Mouse (Mus musculus): Measurements from ENCODE around the gene 4921504E06Rik.

The 4921504E06Rik gene

DNA sequence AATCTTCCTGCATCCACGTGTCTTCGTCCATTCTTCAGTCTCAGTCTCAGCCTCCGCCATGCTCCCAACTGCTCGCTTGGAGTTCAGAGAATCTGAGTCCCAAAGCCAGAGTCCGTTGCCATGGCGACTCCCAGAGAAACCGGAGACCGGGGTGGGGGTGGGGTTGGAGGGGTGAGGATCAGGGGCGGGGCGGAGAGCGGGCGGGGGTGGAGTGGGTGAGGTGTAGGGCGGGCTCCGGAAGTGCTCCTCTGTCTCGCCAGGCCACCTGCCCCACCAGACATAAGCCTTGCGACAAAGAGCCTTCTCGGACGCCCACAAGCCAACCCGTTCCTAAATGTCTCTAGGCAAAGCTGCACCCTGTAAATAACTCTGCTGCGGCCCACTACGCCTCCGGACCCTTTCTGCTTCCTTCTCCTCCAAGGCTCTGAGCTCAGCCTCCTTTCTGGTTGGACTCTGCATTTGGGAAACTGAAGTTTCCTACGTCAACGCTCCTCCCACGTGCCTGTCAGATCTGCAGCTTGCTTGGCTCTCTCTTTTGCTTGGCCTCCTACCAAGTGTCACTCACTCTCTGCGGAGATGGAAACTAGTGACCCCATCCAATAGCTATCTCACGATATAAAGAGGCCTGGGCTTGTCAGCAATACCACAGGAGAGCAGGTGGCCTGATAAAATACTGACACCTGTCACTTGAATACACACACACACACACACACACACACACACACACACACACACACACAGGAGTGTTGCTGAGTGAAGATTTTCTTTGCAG is at the start of gene 4921504E06Rik:
Gene 4921504E06Rik (minus strand): TSS at position 94 of the 772 bp plus-strand sequence.
- DNase-seq: peak; percentile 69

DNA sequence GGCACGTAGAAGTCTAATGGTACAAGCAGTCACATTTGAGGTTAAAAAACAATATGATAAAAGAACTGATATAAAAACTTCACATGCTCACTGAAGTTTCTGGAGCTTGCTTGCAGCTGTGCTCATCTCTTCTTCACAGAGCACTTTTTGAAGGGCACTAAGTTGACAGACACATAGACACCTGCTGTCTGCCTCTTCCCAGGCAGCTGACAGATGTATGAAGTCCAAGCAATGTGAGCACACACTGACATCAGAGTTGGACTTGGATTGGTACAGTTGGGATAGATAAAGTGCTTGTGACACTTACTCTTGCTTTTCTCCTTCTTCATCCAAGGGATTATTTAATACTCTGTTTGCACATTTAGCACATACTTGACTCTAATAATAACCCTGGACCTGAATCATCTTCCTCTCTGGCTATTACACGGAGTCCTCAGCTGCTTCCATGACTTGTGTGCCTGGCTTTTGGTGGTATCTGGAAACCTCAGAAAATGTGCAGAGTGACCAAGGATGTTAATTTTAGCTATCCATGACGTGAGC is 47.7 kb upstream of the 4921504E06Rik start:
- peak; percentile 54 for DNase-seq

DNA sequence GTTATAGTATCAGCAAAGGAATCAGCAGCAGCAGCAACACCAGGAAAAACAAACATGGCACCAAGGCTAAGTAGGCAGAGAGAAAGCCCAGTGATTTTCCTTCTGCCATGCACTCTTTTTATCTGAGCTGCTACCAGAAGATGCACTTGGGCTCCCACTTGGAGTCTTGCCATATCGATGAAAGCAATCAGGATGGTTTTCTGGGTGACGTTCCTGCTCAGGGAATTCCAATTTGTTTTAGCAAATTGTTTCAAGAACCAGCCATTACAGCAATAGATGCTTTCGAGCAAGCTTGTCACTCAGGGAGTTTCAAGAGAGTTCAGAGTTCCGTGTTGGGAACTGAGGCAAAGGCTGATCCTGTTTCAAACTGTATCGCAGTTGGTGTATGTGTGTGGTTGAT is 47.1 kb upstream of the 4921504E06Rik start:
- DNase-seq: peak; percentile 46

DNA sequence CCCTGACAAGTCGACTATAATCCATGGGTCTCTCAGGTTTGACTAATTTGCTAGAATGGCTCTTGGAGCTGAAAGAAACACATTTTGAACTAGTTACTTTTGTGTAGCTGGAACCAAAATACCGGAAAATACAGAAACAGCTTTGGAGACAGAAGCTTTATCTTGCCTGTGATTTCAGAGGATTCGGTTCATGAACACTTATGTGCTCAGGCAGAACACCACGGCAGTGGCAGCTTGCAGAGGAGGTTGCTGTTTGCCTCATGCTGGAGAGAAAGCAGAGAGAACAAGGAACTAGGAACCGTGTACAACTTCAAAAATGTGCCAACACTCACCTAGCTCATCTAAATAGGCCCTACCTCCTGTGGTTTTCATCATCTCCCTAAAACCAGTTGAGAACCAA is 46.1 kb upstream of the 4921504E06Rik start:
- peak; percentile 19 for DNase-seq

DNA sequence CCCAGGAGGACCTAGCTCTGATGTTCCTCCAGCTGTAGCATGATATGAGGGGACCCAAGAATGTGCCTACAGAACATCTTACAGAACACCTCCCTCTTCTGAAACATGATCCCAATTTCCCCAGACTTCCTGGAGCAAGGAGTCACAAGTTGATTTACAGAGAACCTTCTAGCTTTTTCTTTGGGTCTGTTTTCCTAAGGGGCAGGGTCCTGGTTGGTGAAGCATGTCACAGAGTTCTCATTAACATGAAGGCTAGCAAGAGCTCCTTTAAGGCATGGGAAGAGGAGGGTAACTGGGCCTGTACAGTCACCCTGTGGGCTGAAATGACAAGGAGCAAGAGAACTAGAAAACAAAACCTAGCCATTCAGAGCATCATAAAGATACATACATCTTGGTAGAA is 43.3 kb upstream of the 4921504E06Rik start:
- DNase-seq: no peak

DNA sequence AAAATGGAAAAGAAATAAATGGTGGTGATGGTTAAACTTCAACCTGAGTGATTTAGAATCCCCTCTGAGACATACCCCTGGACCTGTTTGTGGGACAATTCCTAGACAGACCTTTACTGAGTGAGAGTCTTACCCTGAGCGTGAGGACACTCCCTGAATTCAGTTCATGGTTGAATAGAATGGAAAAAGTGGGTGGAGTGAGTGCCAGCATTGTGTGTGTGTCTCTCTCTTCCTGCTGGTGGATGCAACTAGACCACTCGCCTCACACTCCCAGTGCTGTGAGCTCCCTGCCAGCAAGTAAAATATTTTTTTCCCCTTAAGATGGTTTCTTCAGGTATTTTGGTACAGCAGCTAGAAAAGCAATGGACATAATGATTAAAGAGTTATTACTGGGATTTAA is 42.7 kb upstream of the 4921504E06Rik start:
- DNase-seq: no peak

DNA sequence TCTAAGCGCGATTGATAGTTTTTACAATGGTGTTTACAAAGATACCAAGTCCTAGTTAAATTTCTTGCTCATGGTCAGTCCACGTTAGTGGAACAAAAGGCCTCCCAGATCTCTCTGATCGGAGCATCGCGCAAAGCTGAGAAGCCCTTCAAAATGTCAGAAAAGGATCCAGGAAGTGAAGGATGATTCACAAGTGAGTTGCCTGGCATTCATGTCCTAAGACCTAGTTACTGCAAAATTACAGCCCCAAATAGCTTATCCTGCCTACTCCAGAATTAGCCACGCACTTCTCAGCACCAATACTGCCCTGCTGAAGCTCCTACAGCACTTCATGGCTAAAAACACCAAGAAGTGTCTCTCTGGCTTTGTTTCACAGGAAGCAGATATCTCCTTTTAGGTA is 41.1 kb upstream of the 4921504E06Rik start:
- no peak for DNase-seq

DNA sequence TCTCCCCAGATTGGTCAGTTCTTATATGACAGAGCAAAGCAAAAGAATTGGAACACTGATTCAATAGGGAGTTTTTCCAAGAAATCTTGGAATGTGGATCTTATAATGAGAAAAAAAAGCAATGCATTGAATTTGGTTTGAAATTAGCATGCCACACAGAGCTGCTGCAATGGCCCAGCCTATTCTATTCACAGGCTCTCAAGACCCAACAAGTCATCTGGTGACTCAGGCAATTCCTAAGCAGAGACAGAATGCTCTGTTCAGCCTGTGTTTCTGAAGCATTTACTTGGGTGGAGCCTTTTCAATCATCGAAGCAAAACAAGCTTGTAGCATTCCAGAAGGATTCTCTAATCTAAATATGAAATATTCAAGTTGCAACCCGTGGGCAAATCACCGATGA is 26.1 kb upstream of the 4921504E06Rik start:
- DNase-seq: no peak

DNA sequence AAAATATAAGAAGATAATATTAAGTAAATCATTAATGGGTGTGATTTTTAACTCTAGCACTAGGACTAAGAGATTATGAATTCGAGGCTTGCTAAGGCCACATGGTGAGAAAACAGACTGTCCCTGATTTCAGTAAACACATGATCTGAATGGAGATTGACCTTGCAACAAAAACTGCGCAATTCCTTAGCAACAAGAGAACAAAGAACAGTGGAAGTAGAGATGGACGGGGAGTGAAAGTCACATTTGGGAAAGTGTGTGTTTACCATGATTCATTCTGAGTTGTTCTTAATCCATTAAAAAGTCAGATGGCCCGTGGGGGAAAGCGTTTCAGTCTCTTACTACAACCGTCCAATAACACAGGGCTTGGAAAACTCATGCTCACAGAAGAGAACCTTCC is 25.5 kb upstream of the 4921504E06Rik start:
- DNase-seq: no peak

DNA sequence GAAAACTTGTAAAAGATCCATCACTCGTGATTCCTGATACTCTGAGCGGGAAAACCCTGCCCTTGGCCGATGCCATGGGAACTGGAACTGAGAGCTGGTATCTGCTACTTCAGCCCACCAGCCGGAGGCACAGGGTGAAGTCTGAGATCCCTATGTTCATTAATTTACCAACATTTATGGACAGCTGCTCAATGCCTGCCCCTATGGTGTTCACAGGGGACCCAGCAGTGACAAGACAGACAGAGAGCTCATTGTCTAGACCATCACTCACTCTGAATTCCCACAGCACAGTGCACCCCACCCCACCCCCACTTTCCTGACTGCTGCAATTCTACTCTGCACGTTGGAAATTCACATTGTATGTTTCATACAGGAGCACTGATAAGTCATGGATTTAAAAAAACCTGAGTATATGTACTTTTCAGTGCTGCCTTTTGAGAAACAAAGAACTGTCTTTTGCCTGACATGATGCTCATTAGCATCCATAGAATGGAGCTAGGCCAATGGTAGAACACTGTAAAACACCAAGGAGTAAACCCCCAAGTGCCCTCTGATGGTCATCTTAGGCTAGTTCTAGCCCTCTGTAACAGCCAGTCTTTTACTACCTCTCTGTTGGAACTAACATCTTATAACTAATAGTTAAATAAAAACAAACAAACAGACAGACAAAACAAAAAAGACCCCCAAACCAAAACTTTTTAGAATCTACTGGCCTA is 8.6 kb upstream of the 4921504E06Rik start:
- DNase-seq: no peak

DNA sequence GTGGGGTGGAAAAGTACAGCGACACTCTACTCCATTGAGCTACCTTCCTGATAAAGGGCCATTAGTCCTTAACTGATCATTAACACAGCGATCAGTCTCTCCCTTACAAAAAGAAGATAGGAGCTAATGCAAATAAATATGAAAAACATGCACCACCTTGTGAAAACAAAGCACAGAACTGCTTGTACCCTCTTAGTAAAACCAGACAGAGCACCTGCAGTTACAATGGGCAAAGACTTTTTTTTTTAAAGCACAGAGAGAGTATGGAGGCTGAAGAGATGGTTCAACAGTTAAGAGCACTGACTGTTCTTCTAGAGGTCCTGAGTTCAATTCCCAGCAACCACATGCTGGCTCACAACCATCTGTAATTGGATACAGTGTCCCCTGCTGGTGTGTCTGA is 6.9 kb upstream of the 4921504E06Rik start:
- no peak for DNase-seq

DNA sequence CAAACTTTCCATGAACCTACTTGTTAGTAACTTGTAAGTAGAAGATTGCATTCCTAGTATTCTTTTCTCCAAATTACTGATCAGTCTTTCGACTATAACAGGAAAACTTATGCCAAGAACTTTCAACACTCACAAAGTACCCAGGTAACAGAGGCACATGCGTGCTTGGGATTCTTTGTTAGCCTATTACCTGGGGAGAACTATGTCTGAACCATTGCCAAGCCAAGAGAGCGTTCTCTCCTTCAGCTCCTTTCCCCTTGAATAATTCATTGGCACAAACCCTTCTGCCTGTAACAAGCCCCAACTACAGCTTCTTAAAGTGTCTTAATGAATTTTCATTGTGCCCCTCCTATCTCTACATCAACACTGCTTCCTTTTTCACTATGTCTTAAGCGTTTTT is 6.4 kb upstream of the 4921504E06Rik start:
- DNase-seq: no peak

DNA sequence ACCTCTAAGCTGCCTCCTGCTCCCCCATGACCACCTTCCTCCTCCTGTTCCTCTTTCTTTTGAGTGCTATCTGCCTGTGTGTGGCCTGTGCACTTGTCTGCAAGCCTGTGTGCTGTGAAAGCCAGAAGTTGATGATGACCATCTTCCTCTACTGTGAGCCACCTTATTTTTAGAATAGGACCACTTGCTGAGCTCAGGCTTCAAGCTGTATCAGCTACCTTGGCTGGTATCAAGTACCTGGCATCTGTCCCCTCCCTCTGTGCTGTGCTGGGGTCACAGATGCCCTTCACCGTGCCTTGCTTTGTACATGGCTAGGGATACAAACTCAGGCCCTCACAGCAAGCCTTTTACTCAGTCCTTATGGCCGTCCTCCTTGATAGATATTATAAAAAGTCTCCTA is 2.3 kb downstream of the 4921504E06Rik start:
- DNase-seq: no peak

DNA sequence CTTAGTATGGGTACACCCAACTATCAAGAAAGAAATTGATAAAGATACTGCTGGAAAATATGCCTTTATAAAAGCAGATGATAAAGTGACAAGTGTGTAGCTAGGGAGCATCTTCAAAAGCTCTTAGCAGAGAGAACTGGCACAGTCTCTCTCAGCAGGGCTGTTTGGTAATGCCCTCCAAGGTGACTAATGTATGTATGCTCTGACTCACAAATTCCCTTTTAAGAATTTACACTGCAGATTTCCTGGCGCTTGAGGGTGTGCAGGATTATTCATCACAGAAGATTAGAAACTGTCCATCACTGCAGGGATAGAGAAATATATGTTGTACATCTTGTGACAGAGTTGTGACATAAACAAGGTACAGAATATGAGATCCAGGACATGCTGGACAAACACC is 12.8 kb downstream of the 4921504E06Rik start:
- DNase-seq: no peak

DNA sequence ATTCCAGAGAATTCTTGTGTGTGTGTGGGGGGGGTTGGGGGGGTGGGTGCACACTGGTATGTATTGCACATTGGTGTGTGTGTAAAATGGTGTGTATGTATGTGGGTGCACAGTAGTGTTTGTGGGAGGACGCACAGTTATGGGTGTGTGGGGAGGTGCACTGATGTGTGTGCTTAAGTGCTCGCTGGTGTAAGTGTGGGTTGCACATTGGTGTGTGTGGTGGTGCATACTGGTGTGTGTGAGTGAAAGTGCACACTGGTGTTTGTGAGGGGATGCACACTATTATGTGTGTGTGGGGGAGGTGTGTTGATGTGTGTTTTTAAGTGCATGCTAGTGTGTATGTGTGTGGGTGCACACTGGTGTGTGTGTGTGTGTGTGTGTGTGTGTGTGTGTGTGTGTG is 24.3 kb downstream of the 4921504E06Rik start:
- no peak for DNase-seq

DNA sequence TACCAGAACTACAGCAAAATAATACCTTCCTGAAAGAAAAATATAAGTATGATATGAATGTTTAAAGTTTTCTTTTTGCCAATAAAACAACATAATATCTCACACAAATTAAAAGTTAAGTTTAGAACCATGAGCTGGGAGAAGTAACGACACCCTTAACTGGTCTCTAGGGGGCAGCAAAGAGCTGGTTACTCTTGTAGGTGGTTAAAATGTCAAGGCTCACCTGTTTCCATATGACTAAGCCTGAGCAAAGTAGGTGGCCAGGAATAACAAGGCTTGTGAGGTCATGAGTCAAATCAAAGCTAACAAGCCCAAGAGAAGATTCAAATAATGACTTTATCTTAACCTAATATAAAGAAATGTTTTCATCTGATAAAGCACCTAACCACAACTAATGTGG is 24.9 kb downstream of the 4921504E06Rik start:
- peak; percentile 76 for DNase-seq

DNA sequence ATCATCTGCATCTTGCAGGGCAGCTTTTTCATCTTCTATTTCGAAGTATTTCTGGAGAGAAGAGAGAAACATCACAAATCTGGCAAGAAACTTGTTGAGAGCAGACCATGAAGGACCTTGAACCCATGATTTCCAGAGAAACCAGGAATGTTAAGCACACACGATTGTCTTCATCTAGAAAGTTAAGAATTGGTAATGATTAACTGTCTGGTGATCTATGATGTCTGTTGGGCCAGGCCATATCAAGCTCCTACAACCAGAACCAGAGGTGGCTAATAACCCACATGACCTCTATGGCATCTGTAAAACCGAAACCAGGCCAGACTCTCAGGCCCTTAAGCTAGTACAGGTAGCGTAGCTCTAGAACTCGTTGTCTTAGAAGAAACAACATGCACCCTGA is 29.6 kb downstream of the 4921504E06Rik start:
- no peak for DNase-seq

DNA sequence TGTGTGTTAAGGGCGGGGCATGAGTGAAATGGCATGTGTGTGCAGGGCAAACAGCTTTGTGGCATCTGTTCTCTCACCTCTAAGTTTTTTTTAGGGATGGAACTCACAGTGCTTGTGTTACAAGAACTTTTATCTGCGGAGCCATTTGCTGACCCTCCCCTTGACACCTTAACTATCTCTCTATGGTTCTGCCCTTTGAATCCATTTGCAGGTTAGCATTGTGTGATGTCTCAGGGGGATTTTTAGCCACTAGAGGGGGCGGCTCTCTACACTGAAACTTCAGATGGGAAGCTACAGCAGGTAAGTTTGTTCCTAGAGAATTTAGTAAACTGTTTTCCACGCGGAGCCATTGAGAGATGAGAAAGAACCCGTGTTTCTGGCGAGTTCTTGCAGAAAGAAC is 32.1 kb downstream of the 4921504E06Rik start:
- peak; percentile 66 for DNase-seq

DNA sequence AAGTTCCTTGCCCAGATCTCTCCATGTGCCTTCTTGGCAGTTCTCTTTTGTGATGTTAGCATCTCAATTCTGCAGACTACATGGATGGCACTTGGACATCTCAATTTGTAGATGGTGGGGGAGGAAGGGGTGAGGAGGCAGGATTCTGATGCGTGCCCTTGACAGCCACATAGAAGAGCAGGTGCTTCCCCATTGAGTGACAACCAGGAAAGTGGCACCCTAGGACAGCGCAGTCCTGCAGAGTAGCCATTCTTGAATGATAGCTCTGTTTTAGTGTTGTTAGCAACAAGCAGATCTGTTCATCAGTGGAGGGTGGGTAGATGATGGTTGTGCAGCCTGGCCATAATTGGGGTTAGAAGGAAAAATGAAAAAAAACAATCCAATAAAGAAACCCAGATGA is 33.1 kb downstream of the 4921504E06Rik start:
- no peak for DNase-seq

DNA sequence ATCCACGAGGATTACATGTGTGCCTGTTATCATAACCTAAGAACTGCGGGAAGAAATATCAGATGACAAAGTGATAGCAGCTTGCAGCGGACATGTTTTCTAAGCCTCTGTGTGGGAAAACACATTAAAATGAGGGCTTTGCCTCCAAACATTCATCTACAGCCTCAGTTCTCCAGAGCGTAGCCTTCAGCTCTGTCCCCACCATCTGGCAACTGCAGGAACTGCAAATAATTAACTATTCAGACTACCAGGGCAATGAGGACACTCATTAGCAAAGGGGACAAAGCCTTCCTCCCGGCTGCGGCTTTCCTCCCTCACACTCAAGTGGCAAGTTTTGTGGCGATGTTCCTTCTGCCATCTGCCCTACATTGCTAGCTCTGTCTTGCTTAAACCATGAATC is 33.9 kb downstream of the 4921504E06Rik start:
- DNase-seq: peak; percentile 47

DNA sequence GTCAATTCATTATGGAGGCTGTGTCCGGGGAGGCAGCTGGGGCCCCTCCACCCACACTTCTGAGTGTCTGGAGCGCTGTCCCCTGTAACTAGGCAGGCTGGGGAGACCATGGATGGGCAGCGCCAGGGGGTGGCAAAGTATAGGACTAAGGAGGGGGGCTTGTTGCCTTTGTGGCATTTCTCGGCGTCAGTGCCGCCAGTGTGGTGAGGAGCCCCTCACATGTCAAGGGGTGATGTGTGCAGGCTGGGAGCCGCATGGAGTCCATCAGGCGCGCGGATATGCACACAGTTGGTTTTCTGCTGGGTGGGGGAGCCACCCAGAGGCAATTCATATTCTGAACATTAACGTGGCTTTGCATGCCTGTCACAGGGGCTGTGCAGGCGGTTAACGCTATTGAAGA is 35.8 kb downstream of the 4921504E06Rik start:
- DNase-seq: no peak

DNA sequence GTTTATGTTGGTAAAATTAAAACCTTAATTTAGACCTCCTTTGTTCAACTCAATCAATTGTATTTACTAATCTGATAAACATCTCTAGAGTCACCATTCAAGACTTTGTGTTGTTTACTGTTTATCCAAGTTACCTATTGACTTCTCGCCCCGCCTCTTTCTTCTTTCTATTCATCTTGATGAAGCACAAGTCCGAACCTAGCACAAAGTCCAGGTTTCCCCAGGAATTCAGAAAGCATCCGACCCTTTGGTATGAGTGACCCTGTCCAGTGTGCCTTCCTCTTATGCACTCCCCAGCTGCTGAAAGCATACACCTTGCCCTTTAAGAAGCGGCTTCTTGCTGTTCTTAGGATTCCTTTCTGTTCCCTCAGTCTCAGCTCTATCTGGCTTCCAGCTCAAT is 41.3 kb downstream of the 4921504E06Rik start:
- no peak for DNase-seq

DNA sequence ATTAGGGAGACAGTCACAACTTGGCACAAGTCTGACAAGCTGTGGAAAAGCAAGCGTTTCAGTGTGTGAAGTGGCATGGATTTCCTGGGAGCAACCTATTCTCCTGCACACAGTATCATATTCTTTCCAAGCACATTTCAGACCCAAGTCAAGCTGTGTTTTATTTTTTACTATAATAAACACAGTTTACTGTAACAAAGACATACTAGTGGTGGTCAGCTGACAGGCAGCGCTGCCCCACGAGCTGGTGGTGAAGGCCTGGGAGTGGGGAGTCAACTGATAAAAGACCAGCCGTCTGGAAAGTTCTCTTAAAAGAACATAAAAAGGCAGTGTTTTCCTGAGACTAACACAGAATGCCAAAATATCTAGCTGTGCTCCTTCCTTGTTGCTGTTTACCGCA is 42.7 kb downstream of the 4921504E06Rik start:
- DNase-seq: no peak

DNA sequence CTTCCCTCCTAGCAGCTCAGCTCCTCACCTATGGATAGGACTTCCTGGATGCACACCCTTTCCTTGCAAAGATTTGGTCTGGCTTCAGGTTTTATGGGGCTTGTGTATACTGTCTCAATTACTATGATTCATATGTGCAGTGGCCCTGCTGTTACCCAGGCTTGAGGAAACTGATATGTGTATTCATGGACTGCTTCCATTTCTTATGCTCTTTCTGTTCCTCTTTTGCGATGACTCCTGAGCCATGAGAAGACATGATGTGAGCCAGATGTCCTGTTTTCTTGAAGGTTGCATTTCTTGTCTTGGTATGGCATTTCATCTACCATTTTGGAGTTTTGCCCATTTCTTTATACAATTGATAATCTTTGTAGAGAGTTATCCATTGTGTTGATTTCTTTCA is 48.0 kb downstream of the 4921504E06Rik start:
- no peak for DNase-seq
